8 mouse cellular contexts compared by ENCODE assay signal in the genomic region with DNA sequence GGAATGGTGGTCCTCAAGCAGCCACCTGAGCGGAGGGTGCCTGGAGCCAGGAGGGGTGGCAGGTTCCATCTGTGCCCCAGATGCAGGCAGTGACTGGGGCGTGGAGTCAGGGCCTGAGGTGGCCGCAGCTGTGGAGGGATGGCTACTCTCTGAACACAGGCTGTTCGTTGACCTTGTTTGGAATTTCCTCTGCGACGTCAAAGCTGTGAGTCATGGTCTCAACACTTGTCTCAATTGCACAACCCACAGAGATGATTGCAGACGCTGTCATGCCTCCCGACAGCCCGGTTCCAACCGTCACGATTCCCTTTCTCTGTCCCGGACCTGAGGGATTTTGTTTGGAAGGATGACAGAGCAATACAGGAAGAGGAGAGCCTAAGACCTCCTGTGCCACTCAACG. TPM values are rescaled to one million over a fixed set of nuclear protein-coding genes. Genes with fewer than 3 reads are reported as not detected.
A peak's percentile ranks its signal among the peaks of the same experiment; 100 is the strongest.
DNase-seq lines count a peak whose midpoint lies in the region; ATAC-seq lines count a peak whose summit lies in the region.

No protein-coding gene starts in this region.

- H3K4me2 ChIP-seq in embryonic facial prominence, embryonic 14.5 days (ENCODE audit: low read depth, low read length) = no peak overlapping the region

- no peak overlapping the region for H3K9ac ChIP-seq in embryonic facial prominence, embryonic 14.5 days (ENCODE audit: low read depth, low read length)

- no peaks in the 10 kb centered on the region for H3K9me3 ChIP-seq in embryonic facial prominence, embryonic 14.5 days (ENCODE audit: control insufficient read depth, low read length)

- peak; percentile 58; the same call in 1 of the 2 replicates for ATAC-seq in embryonic facial prominence, embryonic 14.5 days (ENCODE audit: low read depth)

- H3K27me3 ChIP-seq in embryonic facial prominence, embryonic 14.5 days (replicated peaks; ENCODE audit: control insufficient read depth, insufficient read depth, low read length) = no peaks in the 10 kb centered on the region

- WGBS in embryonic facial prominence, embryonic 14.5 days = 31% methylated on average over 12 of the region's 13 CpGs

- peaks cover 10% of the 10 kb centered on the region for H3K4me1 ChIP-seq in embryonic facial prominence, embryonic 14.5 days (ENCODE audit: control insufficient read depth, insufficient read depth, low read length)

- intact Hi-C loops in heart, postnatal 25 days (cut with DNase I) = loop anchor here (5.0 kb wide), 1 partner anchor 45 kb away; no protein-coding TSS in a partner anchor

- H3K36me3 ChIP-seq in embryonic facial prominence, embryonic 14.5 days (ENCODE audit: control insufficient read depth, insufficient read depth, low read length) = no peaks in the 10 kb centered on the region

- H3K27ac ChIP-seq in embryonic facial prominence, embryonic 14.5 days (replicated peaks; ENCODE audit: low read depth, low read length) = no peak overlapping the region

- no peak overlapping the region for H3K4me3 ChIP-seq in embryonic facial prominence, embryonic 14.5 days (ENCODE audit: low read depth, low read length)

- peak; percentile 28 to 31 for DNase-seq in right cerebral cortex, adult 2 months (ENCODE audit: low spot score in 2 of 2)
- DNase-seq in right cerebral cortex, postnatal 25 days = no peak
- DNase-seq in embryonic facial prominence, embryonic 14.5 days (ENCODE audit: low spot score) = peak; percentile 70
- peak; percentile 72 for DNase-seq in heart, postnatal 25 days (ENCODE audit: low spot score)
- peak; percentile 79 for DNase-seq in lung, postnatal 10 days
- no peak for DNase-seq in layer of hippocampus, postnatal 10 days (ENCODE audit: low spot score in 2 of 2)
- DNase-seq in layer of hippocampus, adult 9-11 months = no peak
- DNase-seq in c-Kit-positive CD71-positive TER-119-positive erythroid progenitor cells, embryonic 14.5 days (ENCODE audit: low spot score) = no peak

RNA-seq across cellular contexts. Expression of a gene that starts 26.3 kb away (rescaled TPM):
- 404 and 407 TPM in 2 replicates for polyA plus RNA-seq in embryonic facial prominence, embryonic 14.5 days (2014; fragmentation: Nextera tagmentation; extraction: Ambion mirVana)
- total RNA-seq in heart, postnatal 25 days (2021) = 10 to 100 TPM; 46.9 to 70.1 TPM
- 100 to 1,000 TPM in 1 of 2 experiments, 10 to 100 TPM in 1; 80.3 to 101 TPM for total RNA-seq in layer of hippocampus, postnatal 10 days (2021)

RNA-seq across cellular contexts. Expression of a gene that starts 55.2 kb away (rescaled TPM):
- polyA plus RNA-seq in embryonic facial prominence, embryonic 14.5 days (2014; fragmentation: Nextera tagmentation; extraction: Ambion mirVana) = 7.9 and 10.1 TPM in 2 replicates
- total RNA-seq in heart, postnatal 25 days (2021) = 1 to 10 TPM; 1.9 to 4.3 TPM
- 1 to 10 TPM; 1.1 to 2.3 TPM for total RNA-seq in layer of hippocampus, postnatal 10 days (2021)

Comparison
In these comparisons a context has a peak if more than half of its experiments do, and no peak if none do; other contexts are left out.
1. DNase-seq: peak in right cerebral cortex, adult 2 months (2 of 2), embryonic facial prominence, embryonic 14.5 days (single experiment), heart, postnatal 25 days (single experiment) and lung, postnatal 10 days (single experiment); none in right cerebral cortex, postnatal 25 days (single experiment), layer of hippocampus, postnatal 10 days (0 of 2), layer of hippocampus, adult 9-11 months (single experiment) and c-Kit-positive CD71-positive TER-119-positive erythroid progenitor cells, embryonic 14.5 days (single experiment).